Comparison of ENCODE assay signal across 11 mouse cellular contexts in the genomic region with DNA sequence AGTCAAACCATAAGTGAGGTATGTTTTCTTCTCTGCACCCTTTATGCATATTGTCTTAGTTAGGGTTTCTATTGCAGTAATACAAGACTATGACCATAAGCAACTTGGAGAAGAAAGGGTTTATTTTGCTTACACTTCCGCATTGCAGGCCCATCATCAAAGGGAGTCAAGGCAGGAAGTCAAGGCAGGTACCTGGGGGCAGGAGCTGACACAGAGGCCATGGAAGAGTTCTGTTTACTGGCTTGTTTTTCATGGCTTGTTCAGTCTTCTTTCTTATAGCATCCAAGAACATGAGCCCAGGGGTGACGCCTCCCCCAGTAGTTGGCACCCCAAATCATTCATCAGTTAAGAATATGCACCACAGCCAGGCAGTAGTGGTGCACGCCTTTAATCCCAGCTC.
"Had no signal": no experiment of that assay in that cellular context is flagged by ENCODE, and none has a peak within 500 bp of the region (broad histone marks: within the 10 kb centered on the region; RNA-seq: fewer than 3 reads in every experiment).

No protein-coding gene starts in this region.

- DNase-seq: gastrocnemius, postnatal 14 days; gastrocnemius, postnatal 36 days; heart, adult 18-20 months; heart, postnatal 10 days; kidney, adult 18-20 months; kidney, adult 8-10 months; kidney, postnatal 10 days; kidney, postnatal 36 days; layer of hippocampus, adult 9-11 months; layer of hippocampus, postnatal 36 days; left cerebral cortex, postnatal 4 days had no signal
